Mouse (Mus musculus) midbrain, postnatal 0 days (tissue): ENCODE measurements around the gene Gm11627. TPM values are rescaled to one million over a fixed set of nuclear protein-coding genes. Genes with fewer than 3 reads are reported as not detected.

ENCODE experiments used
- ATAC-seq: fragments of 200-750 bp; cut with Nextera tagmentation; 2 replicates; pipeline ENCODE4 v1.8.0; 2017; ENCODE audit warnings: moderate number of reproducible peaks, mild to moderate bottlenecking, moderate TSS enrichment, moderate library complexity; ENCODE audit not compliant: low FRiP score
- DNase-seq: peaks from one replicate; pipeline ENCODE4 v3.0.0-alpha.2; 2015; ENCODE audit warnings: low spot score
- H3K27ac ChIP-seq: fragments of 300-500 bp; sonication (generic); 2 replicates; pipeline ENCODE4 v1.5.1; 2014; ENCODE audit warnings: low read depth, mild to moderate bottlenecking, low read length, mixed read lengths
- H3K27me3 ChIP-seq: fragments of 300-500 bp; sonication (generic); 2 replicates; pipeline ENCODE4 v1.6.1; 2014; ENCODE audit warnings: low read length, control low read depth, mixed read lengths; ENCODE audit not compliant: insufficient read depth
- H3K36me3 ChIP-seq: fragments of 300-500 bp; sonication (generic); 2 replicates; pipeline ENCODE4 v1.6.1; 2014; ENCODE audit warnings: low read length, control low read depth, mixed read lengths; ENCODE audit not compliant: insufficient read depth
- H3K4me1 ChIP-seq: fragments of 300-500 bp; sonication (generic); 2 replicates; pipeline ENCODE4 v1.6.1; 2014; ENCODE audit warnings: mild to moderate bottlenecking, control low read depth, antibody characterized with exemption, low read length, mixed read lengths; ENCODE audit not compliant: insufficient read depth
- H3K4me2 ChIP-seq: fragments of 300-500 bp; sonication (generic); 2 replicates; pipeline ENCODE4 v1.6.1; 2014; ENCODE audit warnings: low read depth, mild to moderate bottlenecking, low read length, mixed read lengths; ENCODE audit not compliant: poor library complexity, severe bottlenecking
- H3K4me3 ChIP-seq: fragments of 300-500 bp; sonication (generic); 2 replicates; pipeline ENCODE4 v1.5.1; 2014; ENCODE audit warnings: low read depth, mild to moderate bottlenecking, low read length, moderate library complexity
- H3K9ac ChIP-seq: fragments of 300-500 bp; sonication (generic); replicated peaks from 2 replicates; pipeline ENCODE4 v1.6.1; 2014; ENCODE audit warnings: mild to moderate bottlenecking, low read length, moderate library complexity, mixed read lengths; ENCODE audit not compliant: poor library complexity, severe bottlenecking
- H3K9me3 ChIP-seq: fragments of 300-500 bp; sonication (generic); 2 replicates; pipeline ENCODE4 v1.6.1; 2016; ENCODE audit warnings: low read length, control low read depth
- CTCF ChIP-seq: IDR thresholded peaks from 2 replicates; pipeline ENCODE4 v1.5.1; 2016; ENCODE audit warnings: antibody characterized with exemption, mild to moderate bottlenecking
- WGBS: fragments of 180-500 bp; shearing (Covaris S2); extraction: QIAGEN DNeasy Blood & Tissue Kit; methylation state at CpG from one replicate; pipeline ENCODE4 v1.1.7; 2014; 5-methylcytosine and 5-hydroxymethylcytosine counted together
- polyA plus RNA-seq: library from polyadenylated mRNA; unstranded; fragments of >200 nt; fragmentation: Nextera tagmentation; extraction: Ambion mirVana; gene quantifications from 2 replicates; pipeline ENCODE4 v1.2.1, GENCODE M21; 2015
- total RNA-seq: library from RNA; depleted of rRNA; stranded (reverse); fragments of >200 nt; gene quantifications from 2 replicates; pipeline ENCODE4 v1.2.3, GENCODE M21; 2014

Gm11627 gene
- total and polyA plus RNA-seq, 2 experiments from 2014 or later, result 1.1 to 4.6 TPM

- Histone ChIP-seq H3K9ac (no peak overlapping the region), H3K27me3 (no peaks in the 10 kb centered on the region), H3K4me3 (no peak overlapping the region), H3K9me3 (no peaks in the 10 kb centered on the region), H3K4me2 (no peak overlapping the region), H3K4me1 (peaks cover 11% of the 10 kb centered on the region), H3K27ac (no peak overlapping the region), H3K36me3 (no peaks in the 10 kb centered on the region)
- no peak for TF ChIP-seq CTCF
- 100% methylated on average over 3 of the region's 5 CpGs for WGBS
- ATAC-seq, result no peak
- DNase-seq, result no peak
Measured at GRCm38 (mm10) chr11:102558704-102559103, 20.6 kb downstream of the Gm11627 start.

DNA sequence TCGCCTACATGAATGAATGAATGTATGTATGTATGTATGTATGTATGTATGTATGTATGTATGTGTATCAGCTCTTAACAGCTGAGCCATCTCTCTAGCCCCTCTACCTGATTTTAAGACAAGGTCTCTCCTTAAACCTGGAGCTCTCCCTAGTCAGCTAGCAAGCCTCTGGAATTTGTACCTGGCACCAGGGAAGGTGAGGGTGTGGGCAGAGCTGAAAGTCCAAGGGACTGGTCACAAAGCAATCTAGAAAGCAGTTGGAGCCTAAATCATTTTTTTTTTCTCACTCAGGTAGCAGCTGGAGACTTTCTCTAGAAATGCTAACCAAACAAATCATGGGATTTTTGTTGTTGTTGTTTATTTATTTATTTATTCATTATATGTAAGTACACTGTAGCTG, 21.9 kb downstream of the Gm11627 start:
- Histone ChIP-seq H3K4me1 (peaks cover 11% of the 10 kb centered on the region), H3K9me3 (no peaks in the 10 kb centered on the region), H3K4me2 (no peak overlapping the region), H3K9ac (no peak overlapping the region), H3K36me3 (no peaks in the 10 kb centered on the region), H3K27ac (no peak overlapping the region), H3K27me3 (no peaks in the 10 kb centered on the region), H3K4me3 (no peak overlapping the region)
- no peak for TF ChIP-seq CTCF
- ATAC-seq (no peak), DNase-seq (no peak)
- 96% methylated on average over 1 of the region's 1 CpGs for whole genome bisulfite sequencing

DNA sequence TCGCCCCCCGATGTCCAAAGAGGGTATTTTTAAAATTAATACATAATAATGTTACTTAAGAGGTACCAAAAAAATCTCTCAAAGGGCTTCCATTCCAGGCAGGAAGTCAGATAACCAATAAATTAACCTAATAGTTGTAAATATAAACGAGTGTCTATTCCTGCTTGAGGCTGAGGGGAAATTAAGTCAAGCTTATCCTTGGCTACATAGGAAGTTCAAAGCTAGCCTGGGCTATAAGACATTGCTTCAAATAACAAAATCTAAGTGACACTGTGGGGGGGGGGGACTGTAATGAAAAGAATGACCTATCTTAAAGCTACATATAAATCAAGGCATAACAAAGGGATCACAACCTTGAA, 22.6 kb downstream of the Gm11627 start:
- no peak overlapping the region for H3K4me3 ChIP-seq
- no peak for DNase-seq
- H3K4me2 ChIP-seq, result peak overlapping the region; percentile 72
- 21% methylated on average over 3 of the region's 3 CpGs for WGBS
- no peaks in the 10 kb centered on the region for H3K36me3 ChIP-seq
- H3K9ac ChIP-seq, result no peak overlapping the region
- H3K4me1 ChIP-seq, result peaks cover 11% of the 10 kb centered on the region
- H3K27me3 ChIP-seq, result no peaks in the 10 kb centered on the region
- 0 out of 2 replicates have a peak, but pooled peaks have one; percentile 33 for TF ChIP-seq CTCF
- peak overlapping the region; percentile 98; the same call in 1 of the 2 replicates for H3K27ac ChIP-seq
- no peak for ATAC-seq
- H3K9me3 ChIP-seq, result no peaks in the 10 kb centered on the region

- Histone ChIP-seq H3K36me3 (no peaks in the 10 kb centered on the region), H3K9me3 (no peaks in the 10 kb centered on the region), H3K27ac (peak within 1 kb of the TSS; percentile 98), H3K4me3 (peak within 1 kb of the TSS; percentile 100), H3K4me1 (peaks cover 11% of the 10 kb centered on the region), H3K4me2 (peak within 1 kb of the TSS; percentile 72), H3K9ac (peak within 1 kb of the TSS; percentile 98), H3K27me3 (no peaks in the 10 kb centered on the region)
- TF ChIP-seq CTCF, result no peak; the same call in none of the 2 replicates
- under 1% methylated on average over 50 of the region's 55 CpGs for WGBS
- DNase-seq (peak; percentile 98), ATAC-seq (peak; percentile 98)
Measured at GRCm38 (mm10) chr11:102556031-102556715, 23.1 kb downstream of the Gm11627 start, which contains the start of gene Gpatch8. TSS of gene Gpatch8 (minus strand) at chr11:102556392.

DNA sequence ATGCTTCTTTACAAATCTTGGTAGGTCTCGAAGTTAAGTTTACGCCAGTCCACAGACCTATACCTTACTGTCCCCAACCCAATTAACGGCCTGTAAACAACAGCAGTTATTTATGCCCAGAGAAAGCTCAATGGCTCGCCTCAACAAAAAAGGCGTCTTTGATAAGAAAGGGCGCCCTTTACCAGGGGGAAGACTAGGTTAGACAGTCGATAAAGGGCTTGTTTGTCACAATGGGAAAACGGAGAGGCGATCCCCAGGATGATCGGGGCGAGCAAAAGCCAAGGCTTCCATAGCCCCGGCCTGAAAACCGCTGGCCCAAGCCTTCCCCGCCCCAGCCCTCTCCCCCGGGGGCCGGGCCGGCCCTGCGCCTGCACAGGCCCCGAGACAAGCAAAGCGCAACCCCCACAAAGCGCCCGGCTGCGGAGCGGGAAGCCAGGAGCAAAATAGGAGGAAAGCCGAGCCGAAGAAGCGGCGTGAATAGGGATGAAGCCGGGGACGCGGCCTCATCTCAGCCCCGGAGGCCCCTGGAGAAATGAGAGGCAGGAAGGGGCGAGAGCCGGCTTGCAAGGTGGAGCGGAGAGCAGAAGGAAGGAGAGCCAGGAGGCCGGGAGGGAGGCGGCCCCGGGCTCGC, 23.7 kb downstream of the Gm11627 start:
- WGBS, result under 1% methylated on average over 38 of the region's 39 CpGs

DNA sequence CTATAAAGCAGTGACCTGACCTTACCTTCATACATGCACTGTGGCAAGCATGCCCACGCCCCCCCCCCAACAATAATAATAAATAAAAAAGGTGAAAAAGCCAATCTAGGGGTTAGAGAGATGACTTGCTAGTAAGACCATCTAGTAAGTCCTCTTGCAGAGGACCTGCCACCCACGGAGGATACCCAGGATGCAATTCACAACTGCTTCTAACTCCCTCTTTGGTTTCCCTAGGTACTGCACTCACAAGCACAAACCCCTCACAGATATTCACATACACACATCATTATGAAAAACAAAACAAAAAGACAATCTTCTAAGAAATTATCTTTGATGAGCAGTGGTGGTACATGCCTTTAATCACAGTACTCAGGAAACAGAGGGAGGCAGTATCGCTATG, 27.2 kb downstream of the Gm11627 start:
- ATAC-seq (no peak), DNase-seq (no peak)
- H3K36me3 ChIP-seq, result no peaks in the 10 kb centered on the region
- no peak overlapping the region for H3K4me2 ChIP-seq
- no peaks in the 10 kb centered on the region for H3K27me3 ChIP-seq
- no peak overlapping the region for H3K27ac ChIP-seq
- H3K4me1 ChIP-seq, result peaks cover 11% of the 10 kb centered on the region
- H3K4me3 ChIP-seq, result no peak overlapping the region
- WGBS, result 97% methylated on average over 3 of the region's 3 CpGs
- H3K9me3 ChIP-seq, result no peaks in the 10 kb centered on the region
- TF ChIP-seq CTCF, result no peak
- H3K9ac ChIP-seq, result no peak overlapping the region

More for the DNA sequence above, 23.7 kb downstream of the Gm11627 start:
- DNase-seq (peak; percentile 29), ATAC-seq (peak; percentile 49; the same call in 1 of the 2 replicates)
- H3K27me3 ChIP-seq, result no peaks in the 10 kb centered on the region
- H3K36me3 ChIP-seq, result no peaks in the 10 kb centered on the region
- peaks cover 11% of the 10 kb centered on the region for H3K4me1 ChIP-seq
- peak overlapping the region; percentile 98 for H3K27ac ChIP-seq
- H3K9me3 ChIP-seq, result no peaks in the 10 kb centered on the region
- H3K4me3 ChIP-seq, result peak overlapping the region; percentile 100
- H3K9ac ChIP-seq, result peak overlapping the region; percentile 98
- H3K4me2 ChIP-seq, result peak overlapping the region; percentile 72
- TF ChIP-seq CTCF, result no peak
